Mouse (Mus musculus) limb, embryonic 14.5 days (tissue): ENCODE measurements around the gene Gm20683. TPM values are rescaled to one million over a fixed set of nuclear protein-coding genes. Genes with fewer than 3 reads are reported as not detected.

Source experiments
- ATAC-seq: fragments of 200-750 bp; cut with Nextera tagmentation; 2 replicates; pipeline ENCODE4 v1.8.0; 2017; ENCODE audit warnings: low read depth, moderate number of reproducible peaks, moderate TSS enrichment; ENCODE audit not compliant: low FRiP score
- DNase-seq: peaks from one replicate; pipeline ENCODE4 v3.0.0-alpha.2; 2015; ENCODE audit warnings: low spot score
- H3K27ac ChIP-seq: fragments of 300-500 bp; sonication (generic); replicated peaks from 2 replicates; pipeline ENCODE4 v1.5.1; 2014; ENCODE audit warnings: low read depth, mild to moderate bottlenecking, low read length, moderate library complexity, mixed read lengths
- H3K27me3 ChIP-seq: fragments of 300-500 bp; sonication (generic); 2 replicates; pipeline ENCODE4 v1.6.1; 2014; ENCODE audit warnings: low read length, mixed read lengths; ENCODE audit not compliant: control insufficient read depth, insufficient read depth
- H3K36me3 ChIP-seq: fragments of 300-500 bp; sonication (generic); 2 replicates; pipeline ENCODE4 v1.6.1; 2014; ENCODE audit warnings: mild to moderate bottlenecking, low read length, moderate library complexity, mixed read lengths; ENCODE audit not compliant: control insufficient read depth, insufficient read depth
- H3K4me1 ChIP-seq: fragments of 300-500 bp; sonication (generic); 2 replicates; pipeline ENCODE4 v1.6.1; 2014; ENCODE audit warnings: antibody characterized with exemption, low read length, mixed read lengths; ENCODE audit not compliant: control insufficient read depth, insufficient read depth
- H3K4me2 ChIP-seq: fragments of 300-500 bp; sonication (generic); replicated peaks from 2 replicates; pipeline ENCODE4 v1.6.1; 2014; ENCODE audit warnings: low read depth, mild to moderate bottlenecking, low read length, moderate library complexity; ENCODE audit not compliant: severe bottlenecking
- H3K4me3 ChIP-seq: fragments of 300-500 bp; sonication (generic); replicated peaks from 2 replicates; pipeline ENCODE4 v1.5.1; 2014; ENCODE audit warnings: low read length
- H3K9ac ChIP-seq: fragments of 300-500 bp; sonication (generic); 2 replicates; pipeline ENCODE4 v1.6.1; 2014; ENCODE audit warnings: mild to moderate bottlenecking, low read depth, low read length, moderate library complexity; ENCODE audit not compliant: severe bottlenecking
- H3K9me3 ChIP-seq: fragments of 300-500 bp; sonication (generic); 2 replicates; pipeline ENCODE4 v1.6.1; 2016; ENCODE audit warnings: low read length; ENCODE audit not compliant: control insufficient read depth
- POLR2A ChIP-seq: fragments of 200-500 bp; IDR thresholded peaks from 2 replicates; pipeline ENCODE4 v1.8.0; 2012; ENCODE audit warnings: inconsistent platforms, mild to moderate bottlenecking, moderate library complexity, borderline replicate concordance; ENCODE audit not compliant: insufficient read depth, insufficient read length; ENCODE audit errors: extremely low read depth
- WGBS: fragments of 180-500 bp; shearing (Covaris S2); extraction: QIAGEN DNeasy Blood & Tissue Kit; methylation state at CpG from one replicate; pipeline ENCODE4 v1.1.7; 2014; 5-methylcytosine and 5-hydroxymethylcytosine counted together
- polyA plus RNA-seq, 2 experiments: library from polyadenylated mRNA; depleted of rRNA in 1 of 2; stranded (reverse) in 1 of 2; unstranded in 1 of 2; fragments of >200 nt; fragmentation: Nextera tagmentation in 1 of 2; extraction: Ambion mirVana in 1 of 2; gene quantifications; 2 replicates each; pipeline versions ENCODE4 v1.2.1 to v1.2.3; 2012 to 2014

Gm20683 gene
- polyA plus RNA-seq, 2 experiments: 2.5 to 13.0 TPM

GRCm38 (mm10) chr17:25879750-25880149 lies 38.2 kb upstream of the Gm20683 start:
- no peak overlapping the region for H3K9ac ChIP-seq
- H3K36me3 ChIP-seq: peaks cover 58% of the 10 kb centered on the region
- no peaks in the 10 kb centered on the region for H3K27me3 ChIP-seq
- H3K9me3 ChIP-seq: no peaks in the 10 kb centered on the region
- DNase-seq (no peak), ATAC-seq (no peak)
- no peak overlapping the region for H3K27ac ChIP-seq
- peaks cover 10% of the 10 kb centered on the region for H3K4me1 ChIP-seq
- H3K4me2 ChIP-seq: no peak overlapping the region
- no peak overlapping the region for H3K4me3 ChIP-seq
- TF ChIP-seq POLR2A: no peak
- 73% methylated on average over 8 of the region's 8 CpGs for WGBS

GRCm38 (mm10) chr17:25879261-25879660 lies 37.7 kb upstream of the Gm20683 start:
- Histone ChIP-seq H3K36me3 (peaks cover 53% of the 10 kb centered on the region), H3K4me2 (no peak overlapping the region), H3K9ac (no peak overlapping the region), H3K27me3 (no peaks in the 10 kb centered on the region), H3K4me3 (no peak overlapping the region), H3K4me1 (peaks cover 10% of the 10 kb centered on the region), H3K27ac (no peak overlapping the region), H3K9me3 (no peaks in the 10 kb centered on the region)
- WGBS: 52% methylated on average over 4 of the region's 4 CpGs
- ATAC-seq: no peak
- no peak for DNase-seq
- TF ChIP-seq POLR2A: no peak

GRCm38 (mm10) chr17:25878611-25879180 lies 37.1 kb upstream of the Gm20683 start:
- Histone ChIP-seq H3K4me3 (no peak overlapping the region), H3K27me3 (no peaks in the 10 kb centered on the region), H3K9me3 (no peaks in the 10 kb centered on the region), H3K27ac (no peak overlapping the region), H3K4me2 (no peak overlapping the region), H3K36me3 (peaks cover 48% of the 10 kb centered on the region), H3K9ac (no peak overlapping the region), H3K4me1 (peaks cover 10% of the 10 kb centered on the region)
- ATAC-seq: no peak
- no peak for TF ChIP-seq POLR2A
- WGBS: 92% methylated on average over 19 of the region's 19 CpGs
- no peak for DNase-seq

GRCm38 (mm10) chr17:25877741-25878610 lies 36.4 kb upstream of the Gm20683 start:
- no peak for ATAC-seq
- Histone ChIP-seq H3K36me3 (peaks cover 41% of the 10 kb centered on the region), H3K4me1 (peaks cover 10% of the 10 kb centered on the region), H3K9me3 (no peaks in the 10 kb centered on the region), H3K9ac (no peak overlapping the region), H3K27ac (no peak overlapping the region), H3K27me3 (no peaks in the 10 kb centered on the region), H3K4me2 (no peak overlapping the region), H3K4me3 (no peak overlapping the region)
- TF ChIP-seq POLR2A: no peak
- DNase-seq: no peak
- WGBS: 92% methylated on average over 32 of the region's 32 CpGs

- DNase-seq: no peak
- H3K4me2 ChIP-seq: no peak overlapping the region
- H3K36me3 ChIP-seq: peaks cover 31% of the 10 kb centered on the region
- no peak for ATAC-seq
- H3K4me3 ChIP-seq: no peak overlapping the region
- H3K4me1 ChIP-seq: peaks cover 10% of the 10 kb centered on the region
- WGBS: 90% methylated on average over 3 of the region's 3 CpGs
- H3K9me3 ChIP-seq: no peaks in the 10 kb centered on the region
- H3K27ac ChIP-seq: no peak overlapping the region
- no peaks in the 10 kb centered on the region for H3K27me3 ChIP-seq
- no peak overlapping the region for H3K9ac ChIP-seq
- no peak for TF ChIP-seq POLR2A
Observed at GRCm38 (mm10) chr17:25877025-25877424, 35.5 kb upstream of the Gm20683 start.
